Mouse (Mus musculus) urinary bladder, adult 2 months (tissue): ENCODE results near the gene Bahcc1. TPM values are rescaled to one million over a fixed set of nuclear protein-coding genes. Genes with fewer than 3 reads are reported as not detected.

Source experiments
- DNase-seq: peaks from one replicate; pipeline ENCODE4 v3.0.0; 2022; ENCODE audit warnings: low spot score
- polyA plus RNA-seq: library from polyadenylated mRNA; depleted of rRNA; stranded (reverse); fragments of >200 nt; gene quantifications from 2 replicates; pipeline ENCODE4 v1.2.3, GENCODE M21; 2012

Gene Bahcc1
- polyA plus RNA-seq, 1 experiment: 4.3 TPM

GRCm38 (mm10) chr11:120293714-120294113, 61.0 kb downstream of the Bahcc1 start:
- DNase-seq: no peak

- no peak for DNase-seq
Observed at GRCm38 (mm10) chr11:120296305-120297144, 63.8 kb downstream of the Bahcc1 start.

DNA sequence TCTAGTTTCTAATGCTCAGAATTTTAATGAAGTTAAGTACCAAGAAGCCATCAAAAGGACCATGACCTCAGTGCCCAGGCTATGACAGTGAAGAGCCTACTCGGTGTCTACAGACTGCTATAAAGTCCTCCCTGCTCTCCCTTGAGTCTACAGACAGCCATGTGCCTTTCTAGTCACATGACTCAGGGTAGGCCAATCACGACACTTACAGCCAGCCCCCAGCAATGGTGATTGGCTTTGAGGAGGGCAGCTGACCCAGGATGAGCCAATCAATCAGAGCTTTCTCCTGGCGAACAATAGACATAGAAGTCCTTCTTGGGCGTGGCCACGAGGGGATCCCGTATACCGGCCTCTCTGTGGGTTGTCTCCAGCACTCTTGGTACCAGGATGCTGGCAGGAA, 65.0 kb downstream of the Bahcc1 start:
- no peak for DNase-seq

- DNase-seq: no peak
Observed at GRCm38 (mm10) chr11:120298441-120299141, 65.8 kb downstream of the Bahcc1 start.

DNA sequence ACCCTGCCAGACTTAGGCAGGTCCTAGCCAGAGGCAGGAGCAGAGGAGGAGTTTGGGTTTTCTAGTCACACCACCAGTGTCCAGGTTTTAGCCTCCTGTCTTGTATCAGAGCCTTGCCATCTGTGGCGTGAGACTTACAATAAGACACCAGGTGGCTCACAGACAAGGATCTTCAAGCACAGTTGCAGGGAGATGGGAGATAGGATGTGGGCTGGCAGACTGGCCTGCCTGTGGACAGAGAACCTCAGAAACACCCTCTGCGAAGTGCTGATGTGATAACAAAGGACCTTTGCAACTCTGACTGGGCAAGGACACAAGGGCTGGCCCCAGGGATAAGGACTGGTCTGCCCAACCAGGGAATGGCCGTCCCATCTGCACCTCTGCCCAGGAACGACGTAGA, 66.7 kb downstream of the Bahcc1 start:
- no peak for DNase-seq

DNA sequence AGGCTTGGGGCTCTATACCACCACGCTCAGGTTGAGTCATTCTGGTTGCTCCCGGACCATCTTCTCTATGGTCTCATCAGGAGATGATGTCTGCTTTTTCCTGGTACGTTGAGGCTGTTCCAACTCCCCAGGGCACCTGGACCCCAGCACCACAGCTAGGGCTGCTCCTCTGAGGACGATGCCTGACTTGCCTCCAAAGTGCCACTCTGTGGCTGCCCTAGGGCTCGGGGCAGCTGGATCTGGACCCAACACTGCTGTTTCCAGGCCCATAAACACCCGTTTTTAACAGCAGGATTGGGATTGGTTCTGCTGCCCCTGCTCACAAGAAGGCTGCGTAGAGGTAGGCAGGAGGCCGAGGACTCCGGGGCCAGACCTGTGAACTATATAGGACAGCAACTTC, 70.4 kb downstream of the Bahcc1 start:
- DNase-seq: no peak

GRCm38 (mm10) chr11:120303559-120304349, 71.0 kb downstream of the Bahcc1 start:
- DNase-seq: no peak

GRCm38 (mm10) chr11:120304350-120304694, 71.6 kb downstream of the Bahcc1 start:
- no peak for DNase-seq

- DNase-seq: peak; percentile 78
Observed at GRCm38 (mm10) chr11:120304886-120305534, 72.3 kb downstream of the Bahcc1 start.

- DNase-seq: no peak
Observed at GRCm38 (mm10) chr11:120305535-120306365, 73.0 kb downstream of the Bahcc1 start.

DNA sequence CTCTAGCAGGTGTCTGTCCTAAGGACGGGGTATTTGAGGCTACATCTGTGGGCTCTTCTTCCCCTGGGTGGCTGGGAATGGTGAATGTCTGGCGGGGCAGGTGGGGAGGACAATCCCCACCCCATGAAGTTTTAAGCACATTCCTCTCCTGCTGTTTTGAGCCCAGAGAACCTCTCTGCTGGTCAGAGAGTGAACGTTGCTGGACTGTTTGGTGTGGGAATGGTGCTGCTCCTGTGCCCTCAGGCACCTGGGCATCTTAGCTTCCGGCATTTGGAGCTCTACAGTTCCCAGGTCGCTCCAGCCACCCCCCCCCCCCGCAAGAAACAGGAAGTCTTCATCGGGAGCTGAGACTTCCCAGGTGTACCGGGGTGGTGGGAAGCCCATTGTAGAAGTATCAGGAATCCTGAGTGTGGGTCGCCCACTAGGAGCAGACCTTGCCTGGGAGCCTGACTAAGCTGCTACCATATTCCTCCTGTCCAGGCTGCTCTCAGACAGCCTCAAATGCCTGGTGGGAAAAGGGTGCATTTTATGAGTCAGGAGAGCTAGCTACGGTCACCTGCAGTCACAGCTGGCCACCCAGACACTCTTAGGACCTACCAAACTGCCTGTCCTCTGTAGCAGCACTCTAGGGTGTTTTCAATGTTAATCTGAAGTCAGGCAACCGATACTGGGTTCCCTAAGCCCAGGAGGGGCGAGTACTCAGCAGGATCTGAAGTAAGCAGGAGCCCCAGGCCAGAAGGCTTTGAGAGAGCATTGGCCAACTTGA, 73.8 kb downstream of the Bahcc1 start:
- peak; percentile 18 for DNase-seq

DNA sequence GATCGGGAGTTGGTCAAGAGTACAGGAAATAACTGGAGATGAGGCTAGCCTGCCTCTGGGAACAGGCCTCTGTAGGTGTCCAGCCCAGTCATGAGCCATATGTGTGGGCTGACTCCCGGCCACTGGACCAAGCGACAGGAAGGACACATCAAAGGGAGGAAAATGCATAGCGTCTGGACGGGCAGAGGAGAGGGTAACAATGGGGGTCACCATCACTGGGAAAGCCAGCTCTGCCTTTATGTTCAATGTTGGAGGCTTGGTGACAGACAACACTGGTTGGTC, 74.3 kb downstream of the Bahcc1 start:
- no peak for DNase-seq

GRCm38 (mm10) chr11:120307566-120308430, 75.1 kb downstream of the Bahcc1 start:
- peak; percentile 90 for DNase-seq

DNA sequence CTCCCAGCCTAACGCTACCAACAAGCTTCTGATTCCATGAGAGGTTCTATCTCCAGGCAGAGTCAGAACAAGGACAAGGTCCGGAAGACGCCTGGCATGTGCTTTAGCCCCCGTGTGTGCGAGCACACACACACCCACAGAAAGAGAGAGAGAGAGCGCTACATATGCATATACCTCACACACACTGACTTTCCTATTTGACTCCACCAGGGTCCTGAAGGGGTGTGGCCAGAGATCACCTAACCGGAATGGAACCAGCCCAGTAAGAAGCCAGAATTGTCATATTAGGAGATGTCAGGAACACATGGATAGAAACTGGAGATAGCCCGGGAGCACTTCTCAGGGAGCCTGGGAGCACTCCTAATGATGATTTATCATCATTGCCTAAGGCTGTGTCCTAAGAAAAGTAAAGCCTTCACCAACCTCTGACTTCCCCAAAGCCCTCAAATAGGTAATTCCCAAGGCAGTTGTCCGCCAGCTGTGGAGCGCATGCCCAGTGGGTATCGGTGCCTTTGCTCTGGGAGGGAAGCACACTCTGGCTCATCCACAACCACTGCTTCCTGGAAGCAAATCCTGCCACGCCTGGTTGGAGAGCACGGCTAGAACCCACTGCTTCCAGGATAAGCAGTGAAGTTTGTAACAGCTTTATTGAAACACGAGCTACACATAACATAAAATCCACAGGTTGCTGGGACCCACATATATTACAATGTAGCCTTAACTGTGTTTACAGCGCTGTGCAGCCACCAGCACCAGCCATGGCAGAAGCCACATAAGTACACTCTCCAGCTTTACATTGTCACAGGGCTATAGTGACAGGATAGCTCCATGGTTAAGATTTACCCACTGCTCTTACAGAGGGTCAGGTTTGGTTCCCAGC, 75.9 kb downstream of the Bahcc1 start:
- DNase-seq: no peak

DNA sequence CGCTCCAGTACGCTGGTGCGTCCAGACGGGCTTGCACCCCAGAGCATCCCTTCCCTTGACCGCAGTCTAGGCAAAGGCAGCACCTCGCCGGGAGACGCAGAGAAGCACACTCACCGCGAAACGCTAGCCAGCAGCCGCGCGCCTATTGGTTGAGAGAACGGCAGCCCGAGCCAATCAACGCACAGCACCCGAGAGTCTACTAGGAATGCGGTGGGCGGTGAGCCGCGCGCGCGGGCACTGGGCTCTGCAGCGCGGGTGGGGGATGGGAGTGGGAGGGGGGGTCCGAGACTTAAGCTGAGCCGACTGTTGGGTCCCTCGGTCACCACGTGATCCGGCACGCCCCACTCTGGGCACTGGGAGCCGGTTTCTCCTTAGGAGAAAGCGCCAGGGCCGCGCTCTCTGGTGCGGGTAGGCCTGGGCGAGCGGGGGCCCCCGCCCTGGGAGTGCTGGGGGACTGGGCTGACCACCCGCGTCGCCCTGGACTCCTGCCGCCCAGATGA, 78.1 kb downstream of the Bahcc1 start:
- peak; percentile 82 for DNase-seq

DNA sequence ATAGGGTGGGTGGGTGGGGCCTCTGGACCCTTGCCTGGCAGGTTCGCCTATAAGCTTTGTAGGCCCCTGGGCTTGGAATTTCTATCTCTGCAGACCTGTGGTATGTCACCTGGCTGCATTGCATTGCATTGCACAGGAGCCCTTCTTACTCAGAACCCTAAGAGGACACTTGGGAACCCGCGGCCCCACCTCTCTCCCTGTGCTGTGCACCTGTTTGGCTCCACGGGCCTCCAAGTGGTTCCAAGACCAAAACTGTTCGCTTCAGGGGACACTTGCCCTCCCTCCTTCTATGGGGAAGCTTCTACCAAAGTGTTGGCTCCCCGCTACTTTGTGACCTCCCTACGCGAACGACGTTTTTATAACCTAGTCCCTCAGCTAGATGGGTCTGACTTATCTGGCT, 78.8 kb downstream of the Bahcc1 start:
- no peak for DNase-seq

- DNase-seq: no peak
Observed at GRCm38 (mm10) chr11:120312069-120312468, 79.3 kb downstream of the Bahcc1 start.
